Mouse (Mus musculus): ENCODE results near the gene Sclt1. TPM values are rescaled to one million over a fixed set of nuclear protein-coding genes. Genes with fewer than 3 reads are reported as not detected.

The Sclt1 gene
- polyA plus RNA-seq, 1 experiment = 13.7 TPM

DNA sequence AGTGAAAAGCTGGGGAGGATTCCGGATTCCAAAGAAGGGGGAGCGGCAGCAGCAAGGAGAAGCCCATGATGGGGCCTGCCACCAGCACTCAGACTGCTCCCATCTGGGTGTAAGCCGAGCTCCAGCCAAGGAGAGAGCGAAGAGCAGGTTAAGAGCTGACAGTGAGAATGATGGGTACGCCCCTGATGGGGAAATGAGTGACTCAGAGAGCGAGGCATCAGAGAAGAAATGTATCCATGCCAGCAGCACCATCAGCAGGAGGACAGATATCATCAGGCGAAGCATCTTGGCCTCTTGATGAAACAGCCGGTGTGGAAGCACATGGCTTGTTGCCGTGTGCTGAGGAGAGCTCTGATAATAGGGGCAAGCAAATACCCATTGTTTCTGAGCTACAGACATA is 128.6 kb downstream of the Sclt1 start:
- TF ChIP-seq GATA1 (IDR thresholded peaks at IDR 0.05; ENCODE audit: low read length) = no peak

DNA sequence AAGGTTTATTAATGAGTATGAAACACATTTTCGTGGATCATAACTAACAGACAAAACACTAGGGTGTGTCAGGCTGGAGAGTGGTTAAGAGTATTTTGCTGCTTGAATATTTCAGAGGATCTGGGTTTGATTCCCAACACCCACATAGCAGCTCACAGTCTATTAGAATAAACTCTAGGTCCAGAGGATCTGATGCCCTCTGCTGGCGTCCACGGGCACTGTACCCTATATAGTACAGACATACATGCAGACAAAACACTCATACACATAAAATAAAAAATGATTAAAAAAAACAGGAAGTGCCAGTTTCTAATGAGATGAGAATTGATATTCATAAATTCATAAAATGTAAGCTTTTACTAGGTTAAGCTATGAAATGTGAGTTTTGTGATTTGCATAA is 130.1 kb downstream of the Sclt1 start:
- no peak for TF ChIP-seq GATA1 (IDR thresholded peaks at IDR 0.05; ENCODE audit: low read length)

DNA sequence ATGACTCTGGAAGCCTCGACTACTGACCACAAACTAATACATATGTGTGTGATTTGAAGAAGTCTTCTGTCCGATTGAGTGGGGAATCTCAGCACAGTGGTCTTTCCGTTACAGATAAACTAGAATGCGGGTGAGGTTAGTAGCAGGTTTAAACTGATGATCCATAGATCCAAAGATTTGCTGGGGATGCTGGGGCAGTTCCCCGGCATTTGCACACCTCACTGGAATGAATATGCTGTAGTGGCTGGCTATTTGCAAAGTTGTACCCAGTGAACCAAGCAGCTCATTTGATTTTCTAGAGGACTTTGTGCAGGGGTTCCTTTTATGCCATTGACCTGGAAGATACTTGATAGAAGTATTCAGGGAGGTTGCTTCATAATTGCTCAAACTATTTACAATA is 133.2 kb downstream of the Sclt1 start:
- TF ChIP-seq GATA1 (IDR thresholded peaks at IDR 0.05; ENCODE audit: low read length) = no peak

DNA sequence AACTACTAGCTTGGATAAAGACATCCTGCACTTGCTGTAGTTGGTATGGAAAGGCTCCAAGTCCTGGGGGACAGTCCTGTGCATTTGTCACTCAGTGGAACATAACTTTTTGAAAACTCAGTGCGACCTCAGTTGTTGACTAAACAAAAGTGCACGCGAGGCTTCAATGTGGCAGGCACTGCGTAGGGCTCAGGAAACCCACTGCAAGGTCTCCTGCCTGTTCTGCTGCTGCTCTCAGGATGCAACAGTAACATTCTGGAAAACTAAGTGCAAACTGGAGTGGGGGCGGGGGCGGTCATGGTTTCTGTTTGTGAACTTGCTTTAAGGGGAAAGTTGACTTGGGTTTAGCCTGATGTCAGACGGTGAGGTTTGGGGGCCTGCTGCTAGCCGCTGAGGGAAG is 134.8 kb downstream of the Sclt1 start:
- TF ChIP-seq GATA1 (IDR thresholded peaks at IDR 0.05; ENCODE audit: low read length) = no peak

DNA sequence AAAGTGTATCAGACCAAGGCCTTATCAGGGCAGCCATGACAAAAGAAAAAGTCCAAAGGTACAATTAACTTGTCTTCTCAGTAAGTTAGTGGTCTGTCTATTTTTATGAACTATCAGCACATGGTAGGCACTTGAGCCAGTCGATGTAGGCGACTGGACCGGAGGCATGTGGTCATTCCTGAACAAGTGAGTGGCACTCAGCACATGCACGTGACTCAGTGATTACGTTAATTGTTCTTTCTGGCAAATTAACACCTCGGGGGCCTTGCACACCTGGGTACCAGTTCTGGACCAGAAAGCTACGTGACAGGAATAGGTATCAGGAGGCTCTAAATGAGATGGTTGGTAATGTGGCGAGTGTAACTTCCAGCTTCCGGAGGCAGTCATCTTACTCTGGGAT is 135.3 kb downstream of the Sclt1 start:
- no peak for TF ChIP-seq GATA1 (IDR thresholded peaks at IDR 0.05; ENCODE audit: low read length)

DNA sequence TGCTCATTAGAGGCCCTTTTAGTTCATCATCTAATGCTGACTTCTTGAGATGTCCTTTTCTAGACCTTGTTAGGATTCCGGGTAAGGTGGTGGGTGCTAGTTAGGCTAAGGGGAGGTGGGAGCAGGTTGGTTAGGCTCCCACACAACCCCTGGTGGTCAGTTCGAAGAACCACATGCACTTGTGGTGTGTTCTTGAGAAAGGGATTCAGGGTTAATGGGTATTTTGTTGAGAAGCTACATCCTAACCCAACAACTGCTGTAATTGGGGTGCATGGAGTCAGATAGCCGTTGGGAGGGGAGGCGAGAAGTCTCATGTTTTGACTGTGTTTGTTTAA is 136.0 kb downstream of the Sclt1 start:
- TF ChIP-seq GATA1 (IDR thresholded peaks at IDR 0.05; ENCODE audit: low read length) = no peak

DNA sequence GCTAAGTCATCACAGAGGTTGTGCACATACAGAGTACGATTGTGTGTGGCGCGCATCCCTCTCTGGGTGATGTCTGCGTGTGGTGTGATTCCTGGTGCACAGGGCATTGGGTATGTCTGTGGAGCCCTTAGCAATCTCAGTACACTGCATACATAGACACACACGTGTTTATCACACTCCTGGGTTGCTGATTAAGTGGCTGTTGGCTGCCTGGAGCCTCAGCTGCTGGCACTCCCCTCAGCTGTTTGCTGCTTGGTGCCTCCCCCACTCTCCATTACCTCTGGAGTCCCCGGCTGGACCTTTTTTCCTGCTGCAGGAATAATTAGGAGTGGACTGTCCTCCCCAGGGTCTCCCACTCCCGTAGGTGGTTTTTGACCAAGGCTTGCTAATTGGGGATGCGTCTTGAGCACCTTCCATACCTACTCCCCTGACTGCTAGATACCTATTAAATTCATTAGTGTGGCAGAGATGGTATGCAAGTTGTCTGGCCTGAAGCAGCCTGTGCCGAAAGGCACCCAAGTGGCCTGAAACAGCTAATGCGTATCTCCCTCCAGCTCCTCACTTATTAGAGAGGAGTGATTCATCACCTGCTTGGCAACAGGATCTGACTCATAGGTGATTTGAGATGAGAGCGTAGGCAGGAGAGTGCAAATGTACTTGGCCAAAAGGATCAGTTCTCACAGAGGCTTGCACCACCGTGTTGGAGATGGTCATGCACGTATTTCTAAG is 136.5 kb downstream of the Sclt1 start:
- TF ChIP-seq GATA1 (IDR thresholded peaks at IDR 0.05; ENCODE audit: low read length) = no peak

DNA sequence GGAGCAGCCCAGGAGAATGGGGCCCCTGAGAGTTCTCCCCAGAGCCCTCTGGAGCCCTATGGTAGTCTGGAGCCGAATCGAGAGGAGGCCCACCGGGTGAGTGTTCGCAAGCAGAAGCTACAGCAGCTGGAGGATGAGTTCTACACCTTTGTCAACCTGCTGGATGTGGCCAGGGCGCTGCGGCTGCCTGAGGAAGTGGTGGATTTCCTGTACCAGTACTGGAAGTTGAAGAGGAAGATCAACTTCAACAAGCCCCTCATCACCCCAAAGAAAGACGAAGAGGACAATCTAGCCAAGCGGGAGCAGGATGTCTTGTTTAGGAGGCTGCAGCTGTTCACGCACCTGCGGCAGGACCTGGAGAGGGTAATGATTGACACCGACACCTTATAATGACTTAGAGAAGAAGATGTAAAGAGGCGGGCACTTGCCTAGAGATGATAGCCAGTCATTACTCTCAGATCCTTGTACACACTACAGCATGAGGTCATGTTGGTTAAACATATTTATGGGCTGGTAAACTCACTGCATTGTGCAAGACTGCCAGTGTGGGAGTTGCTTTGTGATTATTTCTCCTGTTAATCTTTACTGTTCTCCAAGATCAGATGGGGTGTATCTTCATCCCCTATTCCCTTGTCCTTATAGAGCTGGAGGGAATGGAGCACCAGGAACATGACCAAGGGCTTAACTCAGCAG is 137.5 kb downstream of the Sclt1 start:
- no peak for TF ChIP-seq GATA1 (IDR thresholded peaks at IDR 0.05; ENCODE audit: low read length)

DNA sequence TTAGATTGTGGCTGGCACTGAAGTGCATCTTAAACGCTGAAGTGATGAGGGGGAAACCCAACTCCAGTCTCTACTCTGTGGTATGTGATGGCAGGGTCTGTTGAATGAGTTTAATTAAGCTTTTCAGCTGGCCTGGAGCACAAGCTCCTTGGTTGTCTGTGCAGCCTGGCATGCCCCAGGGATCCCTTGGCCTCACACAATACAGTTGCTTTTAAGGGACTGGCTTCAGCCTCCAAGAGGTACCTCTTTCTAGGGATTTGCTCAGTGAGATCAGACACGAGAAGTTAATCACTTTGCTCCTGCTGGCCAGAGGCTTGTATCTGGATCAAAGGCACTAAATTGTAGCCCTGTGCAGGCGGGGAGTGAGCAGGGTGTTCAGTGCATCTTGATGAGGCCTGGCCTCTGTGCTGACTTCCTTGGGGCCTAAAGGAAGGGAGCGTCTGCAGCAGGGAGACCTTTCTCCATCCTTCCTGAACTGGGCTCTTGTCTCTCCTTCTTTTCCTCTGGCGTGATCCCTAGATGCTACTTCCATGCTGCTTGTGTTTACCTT is 138.8 kb downstream of the Sclt1 start:
- no peak for TF ChIP-seq GATA1 (IDR thresholded peaks at IDR 0.05; ENCODE audit: low read length)

DNA sequence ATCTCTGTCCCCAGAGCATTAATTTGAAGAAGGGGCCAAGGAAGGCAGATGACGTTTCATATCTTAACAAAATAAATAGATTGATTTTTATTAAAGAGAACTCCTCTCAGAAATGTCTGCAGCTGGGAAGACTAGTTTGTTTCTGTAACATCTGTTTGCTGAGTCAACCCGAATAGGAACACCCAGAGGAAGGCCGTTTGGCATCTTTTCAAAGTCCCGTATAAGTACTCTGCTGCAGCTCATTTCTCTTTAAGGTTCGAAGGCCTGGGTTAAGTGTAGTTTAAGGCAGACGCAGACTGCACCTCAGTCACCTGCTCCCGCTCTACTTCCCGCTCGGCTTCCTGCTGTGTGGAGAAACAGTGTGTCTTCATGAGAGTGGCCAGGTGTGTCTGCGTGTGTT is 139.4 kb downstream of the Sclt1 start:
- no peak for TF ChIP-seq GATA1 (IDR thresholded peaks at IDR 0.05; ENCODE audit: low read length)

DNA sequence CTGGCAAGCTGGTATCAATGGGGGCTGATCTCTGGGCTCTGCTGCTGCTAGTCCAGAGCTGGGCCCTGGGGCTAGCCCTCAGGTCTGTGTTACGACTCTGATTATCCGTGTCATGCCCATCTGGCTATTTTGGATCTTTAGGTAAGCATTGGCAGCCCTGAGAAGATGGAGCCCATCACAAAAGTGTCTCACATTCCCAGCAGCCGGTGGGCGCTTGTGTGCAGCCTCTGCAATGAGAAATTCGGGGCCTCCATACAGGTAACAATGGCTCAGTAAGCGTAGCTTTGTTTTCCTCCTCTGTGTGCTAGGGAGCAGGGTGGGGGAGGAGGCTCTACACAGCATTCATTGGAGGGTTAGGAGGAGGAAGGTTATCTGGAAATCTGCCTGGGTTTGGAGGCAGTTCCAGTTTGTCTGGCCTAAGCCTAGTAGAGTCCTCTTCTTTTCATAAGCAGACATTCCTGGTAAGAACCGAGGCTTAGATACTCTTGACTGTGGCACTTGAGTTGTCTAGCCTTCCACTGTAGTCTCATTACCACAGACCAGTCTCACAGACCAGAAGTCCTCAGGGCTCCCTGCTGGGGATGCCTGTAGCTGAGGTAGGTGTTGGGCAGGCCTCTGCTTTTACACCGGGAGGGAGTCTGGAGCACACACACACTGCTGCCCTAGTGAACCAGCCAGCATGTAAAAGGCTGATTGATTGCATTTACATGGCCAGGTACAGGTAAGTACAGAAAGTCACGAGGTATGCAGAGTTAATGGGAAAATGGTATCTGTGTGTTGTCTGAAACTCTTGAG is 140.9 kb downstream of the Sclt1 start:
- TF ChIP-seq GATA1 (IDR thresholded peaks at IDR 0.05; ENCODE audit: low read length) = no peak

DNA sequence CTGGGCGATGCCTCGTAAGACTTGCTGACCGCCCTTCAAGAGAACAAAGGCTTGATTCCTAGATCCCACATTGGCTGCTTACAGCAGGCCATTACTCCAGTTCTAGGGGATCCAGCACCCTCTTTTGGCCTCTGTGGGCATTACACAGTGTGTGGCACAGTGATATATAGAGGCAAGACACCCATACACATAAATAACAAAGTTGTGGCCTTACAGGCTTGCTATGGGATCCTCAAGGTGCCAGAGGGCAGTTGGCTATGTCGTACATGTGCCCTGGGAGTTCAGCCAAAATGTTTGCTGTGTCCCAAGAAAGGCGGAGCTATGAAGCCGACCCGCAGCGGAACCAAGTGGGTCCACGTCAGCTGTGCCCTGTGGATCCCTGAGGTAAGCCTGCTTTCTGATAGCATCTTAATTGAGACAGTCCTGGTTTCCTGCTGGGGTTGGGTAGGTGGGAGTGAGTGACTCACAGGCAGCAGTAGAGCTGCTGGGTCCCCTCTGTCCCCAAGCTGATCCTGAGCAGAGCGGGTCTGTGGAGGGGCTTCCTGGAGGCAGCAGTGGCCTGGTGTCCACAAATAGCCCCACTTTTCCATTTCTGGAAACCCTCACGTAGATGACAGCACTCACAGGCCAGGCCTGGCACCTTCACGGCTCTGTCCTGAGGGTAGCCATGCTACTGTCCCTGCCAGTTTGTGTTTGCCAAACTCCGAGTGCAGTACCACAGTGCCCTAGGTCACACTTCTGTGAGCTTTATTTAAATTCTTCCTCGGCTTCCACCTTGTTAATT is 142.3 kb downstream of the Sclt1 start:
- no peak for TF ChIP-seq GATA1 (IDR thresholded peaks at IDR 0.05; ENCODE audit: low read length)

DNA sequence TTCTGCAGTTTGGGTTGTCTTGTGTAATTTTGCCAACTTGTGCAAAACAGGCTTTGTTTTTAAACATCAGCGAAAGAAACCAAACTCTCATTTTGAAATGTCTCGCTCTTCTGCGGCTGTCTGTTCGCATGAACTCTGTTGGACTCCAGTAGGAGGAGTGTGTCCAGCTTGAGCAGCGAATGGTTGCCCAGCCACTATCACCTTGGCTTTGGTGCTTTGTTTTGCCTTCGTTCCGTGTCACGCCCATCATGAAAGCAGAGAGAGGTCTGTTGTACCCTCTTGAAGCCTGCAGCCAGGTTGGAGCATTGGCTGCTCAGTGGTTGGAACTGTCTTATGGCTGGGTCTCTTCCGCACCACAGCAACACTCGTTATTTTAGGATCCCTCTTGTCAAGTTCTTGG is 143.1 kb downstream of the Sclt1 start:
- TF ChIP-seq GATA1 (IDR thresholded peaks at IDR 0.05; ENCODE audit: low read length) = no peak

DNA sequence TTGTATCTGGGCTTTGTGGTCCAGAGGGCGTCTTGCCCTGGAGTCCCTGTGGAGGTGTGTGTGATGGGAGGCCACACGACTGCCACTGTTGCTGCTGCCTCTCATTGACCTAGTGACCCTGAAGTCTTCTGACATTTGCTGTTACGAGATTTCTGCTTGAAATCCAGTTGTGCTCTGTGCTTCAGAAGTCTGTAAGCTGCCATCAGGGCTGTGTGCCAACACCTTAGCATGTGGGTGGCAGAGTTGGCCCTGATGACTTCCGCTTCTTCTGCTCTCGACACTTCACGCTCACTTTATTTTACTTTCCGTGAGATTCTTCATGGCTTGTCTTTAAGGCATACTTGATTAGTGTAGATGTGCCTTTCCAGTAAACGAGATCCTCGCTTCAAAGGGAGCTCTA is 143.9 kb downstream of the Sclt1 start:
- no peak for TF ChIP-seq GATA1 (IDR thresholded peaks at IDR 0.05; ENCODE audit: low read length)

DNA sequence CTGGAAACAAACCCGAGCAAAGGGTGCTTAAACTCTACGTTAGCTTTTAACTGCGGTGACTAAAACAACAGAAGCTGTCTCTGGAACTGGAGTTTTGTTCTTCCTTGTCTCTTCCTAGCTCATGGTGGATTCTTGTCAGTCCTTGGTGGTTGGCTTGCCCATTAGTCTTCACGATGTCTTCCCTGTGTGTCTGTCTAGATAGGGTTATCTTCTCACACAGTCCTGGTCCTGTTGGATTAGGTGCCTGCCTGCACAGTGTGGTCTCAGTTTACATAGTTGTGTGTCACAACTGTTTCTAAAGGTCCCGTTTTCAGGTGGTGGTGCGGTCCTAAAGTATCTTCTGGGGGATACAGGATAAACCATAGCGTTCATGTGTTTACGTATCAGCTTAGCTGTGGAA is 145.3 kb downstream of the Sclt1 start:
- no peak for TF ChIP-seq GATA1 (IDR thresholded peaks at IDR 0.05; ENCODE audit: low read length)
